Mouse (Mus musculus) spleen, postnatal 0 days (tissue): ENCODE results near the gene Bnip2. TPM values are rescaled to one million over a fixed set of nuclear protein-coding genes. Genes with fewer than 3 reads are reported as not detected.

ENCODE experiments used
- polyA plus RNA-seq: library from polyadenylated mRNA; unstranded; fragments of >200 nt; fragmentation: Nextera tagmentation; extraction: Ambion mirVana; gene quantifications from 2 replicates; pipeline ENCODE4 v1.2.1, GENCODE M21; 2015

Bnip2 gene
- 58.9 and 66.3 TPM in 2 replicates for polyA plus RNA-seq

DNA sequence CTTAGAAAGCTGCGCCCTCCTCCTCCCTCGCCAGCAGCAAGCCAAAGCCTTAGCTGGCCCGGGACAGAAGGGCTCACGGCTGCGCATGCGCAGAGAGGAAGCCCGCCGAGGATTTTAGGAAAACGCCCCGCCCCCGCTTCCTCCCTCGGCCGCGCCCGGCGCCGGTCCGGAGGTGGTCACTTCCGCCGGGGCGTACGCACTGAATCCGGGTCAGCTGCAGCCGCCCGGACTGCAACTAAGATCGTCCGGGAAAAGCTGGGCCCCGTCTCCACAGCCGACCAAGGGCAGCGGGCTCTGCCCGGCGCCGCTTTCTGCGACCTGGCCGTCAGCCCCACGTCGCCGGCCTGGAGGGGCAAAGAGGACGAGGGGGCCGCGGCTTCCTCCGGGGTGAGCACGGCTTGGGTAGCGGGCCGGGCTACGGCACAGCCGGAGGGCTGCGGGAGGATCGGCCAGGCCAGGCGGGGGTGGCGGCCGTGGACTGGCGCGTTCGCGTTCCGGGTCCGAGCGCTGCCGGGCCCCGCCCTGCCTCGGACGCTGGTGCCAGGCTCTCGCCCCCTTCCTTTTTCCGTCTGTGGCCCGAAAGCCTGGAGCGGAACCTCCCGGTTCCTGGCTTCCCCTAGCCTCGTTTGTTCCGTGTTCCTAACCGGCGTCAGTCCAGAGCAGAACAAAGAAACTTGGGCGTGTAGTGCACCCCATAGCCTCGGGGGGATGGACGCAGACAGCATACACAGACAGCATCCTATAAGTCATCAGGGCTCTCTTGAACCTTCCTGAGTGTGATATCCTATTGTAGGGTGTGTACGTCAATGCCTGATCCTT, at the start of gene Bnip2:
Bnip2 (plus strand) TSS at position 164 of the 819 bp plus-strand sequence.

DNA sequence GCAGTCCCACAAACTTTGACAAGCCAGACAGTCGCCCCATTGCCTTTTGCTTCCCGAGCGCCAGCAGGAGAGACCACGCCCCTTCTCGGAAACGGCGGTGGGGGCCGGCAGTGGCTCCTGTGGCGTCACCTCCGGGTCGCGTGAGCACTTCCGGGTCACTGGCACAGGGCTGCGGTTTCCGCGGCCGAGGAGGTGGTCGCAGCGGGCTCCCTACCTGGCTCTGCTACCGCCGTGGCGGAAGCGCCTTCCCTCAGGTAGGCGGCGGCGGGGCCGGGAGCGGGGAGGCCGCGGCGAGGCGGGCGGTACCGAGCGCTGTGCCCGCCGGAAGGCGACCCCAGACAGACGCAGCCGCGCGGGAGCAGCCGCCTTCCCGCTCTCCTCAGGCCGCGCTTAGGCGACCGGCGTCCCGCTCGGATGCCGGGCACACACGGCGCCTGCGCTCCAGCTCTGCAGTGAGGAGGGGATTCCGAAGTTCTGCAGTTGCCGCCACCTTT, 23.2 kb downstream of the Bnip2 start, which contains the start of gene Gtf2a2:
Gtf2a2 (plus strand) TSS at position 143 of the 494 bp plus-strand sequence.

DNA sequence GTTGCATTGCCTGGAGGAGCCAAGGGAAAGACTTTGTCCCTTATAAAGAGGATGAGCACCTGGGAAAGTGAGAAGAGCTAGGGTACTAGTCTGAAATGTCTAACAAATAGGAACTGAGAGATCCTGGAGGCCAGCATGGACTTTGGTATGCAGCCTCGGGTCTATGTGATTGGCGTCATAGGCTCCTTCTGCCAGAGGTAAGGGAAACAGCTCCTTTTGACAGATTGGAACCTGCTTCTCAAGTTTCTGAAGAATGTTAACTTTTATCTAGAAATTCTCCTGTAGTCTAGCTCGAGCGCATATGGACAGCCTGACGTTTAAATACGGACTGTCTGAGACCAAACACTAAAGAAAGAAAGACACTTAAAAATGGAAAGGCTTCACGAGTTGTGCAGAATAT, 48.7 kb downstream of the Bnip2 start, which contains the start of gene Gcnt3:
Gcnt3 (minus strand) TSS at position 101 of the 400 bp plus-strand sequence.

Other genes starting within 250 kb of the Bnip2 start
- not detected in 2 replicates for gene Foxb1, start 228.5 kb upstream of the Bnip2 start, polyA plus RNA-seq
- gene Gtf2a2, start 23.1 kb downstream of the Bnip2 start, polyA plus RNA-seq: 182 and 199 TPM in 2 replicates
- not detected in 2 replicates for gene Gcnt3, start 48.6 kb downstream of the Bnip2 start, polyA plus RNA-seq
- 0.46 and 0.59 TPM in 2 replicates for gene Fam81a, start 153.1 kb downstream of the Bnip2 start, polyA plus RNA-seq
- gene Myo1e, start 217.9 kb downstream of the Bnip2 start, polyA plus RNA-seq: 2.2 and 3.7 TPM in 2 replicates